Mouse (Mus musculus): ENCODE measurements around the gene Rfx5. TPM values are rescaled to one million over a fixed set of nuclear protein-coding genes. Genes with fewer than 3 reads are reported as not detected.
"Not testable (repeated sequence)": the region's sequence is repeated elsewhere in the genome, so short reads cannot be mapped to it uniquely, and the experiment has no call there.

Rfx5 gene
- polyA plus RNA-seq, 1 experiment from 2014 or later: 10.8 TPM

- not testable (repeated sequence) for H3K36me3 ChIP-seq; ATAC-seq (ENCODE audit: insufficient number of reproducible peaks, insufficient read depth, low FRiP score, low TSS enrichment, low read depth)
- WGBS: 40% methylated on average over 4 of the region's 4 CpGs
These were observed 27.6 kb upstream of the Rfx5 start for GRCm38 (mm10) chr3:94926301-94926736.

DNA sequence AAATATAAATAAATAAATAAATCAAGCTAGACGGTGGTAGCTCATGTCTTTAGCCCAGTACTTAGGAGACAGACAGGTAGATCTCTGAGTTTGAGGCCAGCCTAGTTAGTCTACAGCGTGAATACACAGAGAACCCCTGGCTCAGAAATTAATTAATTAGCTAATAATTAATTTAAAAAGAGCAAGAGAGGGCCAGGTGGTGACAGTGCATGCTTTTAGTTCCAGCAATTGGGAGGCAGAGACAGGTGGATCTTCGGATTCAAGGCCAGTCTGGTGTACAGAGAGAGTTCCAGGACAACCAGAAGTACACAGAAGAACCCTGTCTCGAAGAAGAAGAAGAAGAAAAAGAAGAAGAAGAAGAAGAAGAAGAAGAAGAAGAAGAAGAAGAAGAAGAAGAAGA lies 24.9 kb upstream of the Rfx5 start:
- not testable (repeated sequence) for ATAC-seq (ENCODE audit: insufficient number of reproducible peaks, insufficient read depth, low FRiP score, low TSS enrichment, low read depth); H3K4me3 ChIP-seq; H3K27ac ChIP-seq; H3K4me2 ChIP-seq; H3K9ac ChIP-seq; H3K36me3 ChIP-seq; H3K9me3 ChIP-seq; H3K27me3 ChIP-seq
- WGBS: 85% methylated on average over 4 of the region's 4 CpGs
- peaks cover 13% of the 10 kb centered on the region for H3K4me1 ChIP-seq

More at GRCm38 (mm10) chr3:94926301-94926736, 27.6 kb upstream of the Rfx5 start:
- not testable (repeated sequence) for H3K9me3 ChIP-seq, H3K4me1 ChIP-seq, H3K9ac ChIP-seq, H3K27me3 ChIP-seq, H3K4me3 ChIP-seq, H3K27ac ChIP-seq, H3K4me2 ChIP-seq

- H3K4me3 ChIP-seq; H3K4me2 ChIP-seq; H3K27ac ChIP-seq; H3K9ac ChIP-seq; H3K9me3 ChIP-seq; H3K36me3 ChIP-seq; ATAC-seq (ENCODE audit: insufficient number of reproducible peaks, insufficient read depth, low FRiP score, low TSS enrichment, low read depth); H3K27me3 ChIP-seq: not testable (repeated sequence)
- H3K4me1 ChIP-seq: peaks cover 13% of the 10 kb centered on the region
- 41% methylated on average over 7 of the region's 7 CpGs for WGBS
These were observed 23.2 kb upstream of the Rfx5 start for GRCm38 (mm10) chr3:94930386-94931266.

- ATAC-seq (ENCODE audit: insufficient number of reproducible peaks, insufficient read depth, low FRiP score, low TSS enrichment, low read depth); H3K27me3 ChIP-seq; H3K9ac ChIP-seq; H3K36me3 ChIP-seq; H3K4me2 ChIP-seq; H3K9me3 ChIP-seq; H3K4me3 ChIP-seq: not testable (repeated sequence)
- WGBS: 78% methylated on average over 10 of the region's 10 CpGs
- Histone ChIP-seq H3K27ac (peak overlapping the region; percentile 82; the same call in 1 of the 2 replicates), H3K4me1 (peaks cover 13% of the 10 kb centered on the region)
These were observed 22.3 kb upstream of the Rfx5 start for GRCm38 (mm10) chr3:94931427-94932082.

DNA sequence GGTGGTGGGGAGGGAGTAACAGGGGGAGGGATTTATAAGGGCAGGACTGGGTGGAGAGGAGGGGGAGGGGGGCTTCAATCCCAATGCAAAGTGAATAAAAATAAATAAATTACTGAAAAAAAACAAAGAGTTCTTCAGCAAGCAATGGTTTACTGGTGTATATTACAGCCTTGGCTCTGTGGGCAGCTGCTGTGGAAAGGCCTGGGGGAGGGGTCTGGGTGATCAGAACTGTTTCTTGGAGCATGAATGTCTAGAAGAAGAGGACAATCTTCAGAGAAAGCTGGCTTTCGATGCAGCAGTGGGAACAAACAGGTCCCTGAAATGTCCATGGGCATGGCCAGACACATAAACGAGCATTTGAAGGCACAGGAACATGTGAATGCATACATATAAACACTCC lies 21.6 kb upstream of the Rfx5 start:
- not testable (repeated sequence) for H3K9ac ChIP-seq; H3K27me3 ChIP-seq; ATAC-seq (ENCODE audit: insufficient number of reproducible peaks, insufficient read depth, low FRiP score, low TSS enrichment, low read depth); H3K9me3 ChIP-seq; H3K4me3 ChIP-seq; H3K36me3 ChIP-seq
- 51% methylated on average over 2 of the region's 2 CpGs for WGBS
- Histone ChIP-seq H3K4me2 (peak overlapping the region; percentile 57; the same call in 1 of the 2 replicates), H3K27ac (peak overlapping the region; percentile 82), H3K4me1 (peaks cover 13% of the 10 kb centered on the region)

GRCm38 (mm10) chr3:94932809-94933564 lies 20.9 kb upstream of the Rfx5 start, which contains the start of gene Selenbp1:
Gene Selenbp1, plus strand, starts transcription at chr3:94933056.
- Histone ChIP-seq H3K9ac (peak within 1 kb of the TSS; percentile 61), H3K9me3 (no peaks in the 10 kb centered on the region), H3K27ac (peak within 1 kb of the TSS; percentile 82), H3K4me1 (peaks cover 13% of the 10 kb centered on the region), H3K4me3 (peak within 1 kb of the TSS; percentile 28), H3K36me3 (no peaks in the 10 kb centered on the region), H3K4me2 (peak within 1 kb of the TSS; percentile 57), H3K27me3 (no peaks in the 10 kb centered on the region)
- 30% methylated on average over 16 of the region's 16 CpGs for WGBS
- peak; percentile 84 for ATAC-seq (ENCODE audit: insufficient number of reproducible peaks, insufficient read depth, low FRiP score, low TSS enrichment, low read depth)

GRCm38 (mm10) chr3:94933604-94934003 lies 20.3 kb upstream of the Rfx5 start:
- not testable (repeated sequence) for H3K9me3 ChIP-seq; H3K4me3 ChIP-seq; H3K36me3 ChIP-seq; H3K27ac ChIP-seq; H3K27me3 ChIP-seq; H3K9ac ChIP-seq; ATAC-seq (ENCODE audit: insufficient number of reproducible peaks, insufficient read depth, low FRiP score, low TSS enrichment, low read depth)
- peak overlapping the region; percentile 57 for H3K4me2 ChIP-seq
- H3K4me1 ChIP-seq: peaks cover 13% of the 10 kb centered on the region
- no CpG with 5 or more reads among the region's 2 CpGs for WGBS

- not testable (repeated sequence) for H3K27me3 ChIP-seq; ATAC-seq (ENCODE audit: insufficient number of reproducible peaks, insufficient read depth, low FRiP score, low TSS enrichment, low read depth); H3K9me3 ChIP-seq; H3K27ac ChIP-seq; H3K4me2 ChIP-seq; H3K36me3 ChIP-seq; H3K4me3 ChIP-seq; H3K9ac ChIP-seq
- H3K4me1 ChIP-seq: peaks cover 13% of the 10 kb centered on the region
- 95% methylated on average over 3 of the region's 3 CpGs for WGBS
These were observed 19.3 kb upstream of the Rfx5 start for GRCm38 (mm10) chr3:94934564-94934963.

DNA sequence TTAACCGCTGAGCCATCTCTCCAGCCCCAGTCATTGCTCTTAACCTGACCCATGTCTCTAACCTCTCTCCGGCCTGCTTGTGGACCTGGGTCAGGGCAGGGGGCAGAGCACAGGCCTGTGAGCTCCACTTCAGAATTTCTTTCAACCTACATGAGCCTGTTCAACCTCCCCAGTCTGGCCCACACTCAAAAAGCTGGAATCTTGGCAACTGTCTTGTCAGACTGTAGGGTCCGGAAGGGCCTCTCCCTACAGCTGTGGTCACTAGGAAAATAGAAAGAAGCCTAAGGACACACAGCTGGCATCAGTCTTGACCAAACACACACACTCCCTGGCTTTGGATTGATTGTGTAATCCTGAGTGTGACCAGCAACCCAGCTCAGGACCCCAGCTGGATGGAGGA lies 18.5 kb upstream of the Rfx5 start:
- H3K9ac ChIP-seq; H3K27me3 ChIP-seq; H3K36me3 ChIP-seq; H3K4me2 ChIP-seq; H3K4me3 ChIP-seq; H3K9me3 ChIP-seq; H3K27ac ChIP-seq; ATAC-seq (ENCODE audit: insufficient number of reproducible peaks, insufficient read depth, low FRiP score, low TSS enrichment, low read depth): not testable (repeated sequence)
- peaks cover 13% of the 10 kb centered on the region for H3K4me1 ChIP-seq
- 82% methylated on average over 3 of the region's 3 CpGs for WGBS

- H3K36me3 ChIP-seq; H3K9ac ChIP-seq; H3K4me2 ChIP-seq; H3K4me3 ChIP-seq; H3K27ac ChIP-seq; H3K9me3 ChIP-seq; H3K27me3 ChIP-seq; ATAC-seq (ENCODE audit: insufficient number of reproducible peaks, insufficient read depth, low FRiP score, low TSS enrichment, low read depth): not testable (repeated sequence)
- WGBS: 78% methylated on average over 5 of the region's 5 CpGs
- peaks cover 13% of the 10 kb centered on the region for H3K4me1 ChIP-seq
These were observed 17.7 kb upstream of the Rfx5 start for GRCm38 (mm10) chr3:94936147-94936546.

GRCm38 (mm10) chr3:94937194-94937593 lies 16.7 kb upstream of the Rfx5 start:
- H3K4me1 ChIP-seq: peaks cover 12% of the 10 kb centered on the region
- 86% methylated on average over 7 of the region's 7 CpGs for WGBS
- H3K4me2 ChIP-seq; H3K27ac ChIP-seq; H3K27me3 ChIP-seq; H3K9ac ChIP-seq; H3K4me3 ChIP-seq; ATAC-seq (ENCODE audit: insufficient number of reproducible peaks, insufficient read depth, low FRiP score, low TSS enrichment, low read depth); H3K9me3 ChIP-seq; H3K36me3 ChIP-seq: not testable (repeated sequence)
